ENCODE assay signal across 20 mouse cellular contexts in the genomic region with DNA sequence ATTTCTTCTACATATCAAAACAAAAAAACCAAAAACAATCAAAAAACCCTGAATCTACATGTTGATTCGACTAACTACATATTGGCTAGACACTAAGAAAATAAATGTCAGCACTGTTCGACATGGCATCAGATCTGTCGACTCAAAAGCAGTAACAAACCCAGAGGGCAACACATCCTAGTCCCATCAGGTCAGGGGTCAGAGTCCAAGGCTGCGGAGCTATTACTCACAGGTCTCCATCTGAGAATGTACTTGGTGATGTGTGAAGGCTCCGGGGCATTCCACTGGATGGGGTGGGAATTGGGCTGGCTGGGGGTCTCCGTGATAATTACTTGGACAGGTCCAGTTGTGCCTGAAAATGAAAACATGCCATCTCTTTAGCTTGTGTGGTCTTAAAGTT.
"Had no signal": no experiment of that assay in that cellular context is flagged by ENCODE, and none has a peak within 500 bp of the region (broad histone marks: within the 10 kb centered on the region; RNA-seq: fewer than 3 reads in every experiment).

No protein-coding gene starts in this region.

- DNase-seq: lung, adult 2 months; lung, postnatal 14 days; lung, postnatal 36 days; retina, postnatal 1 day; right cerebral cortex, adult 18-20 months; right cerebral cortex, postnatal 25 days; right cerebral cortex, postnatal 4 days; spleen, adult 18-20 months; thymus, adult 18-20 months; thymus, postnatal 14 days; thymus, postnatal 4 days had no signal

- H3K36me3 ChIP-seq: midbrain, embryonic 15.5 days had no signal

- H3K4me3 ChIP-seq: lung, embryonic 15.5 days; megakaryocyte, embryonic 14.5 days; midbrain, embryonic 13.5 days; midbrain, embryonic 15.5 days; neural tube, embryonic 13.5 days; neural tube, embryonic 15.5 days had no signal

- ATAC-seq: lung, postnatal 0 days; midbrain, embryonic 13.5 days; midbrain, embryonic 15.5 days had no signal

- H3K27ac ChIP-seq: lung, embryonic 15.5 days; macrophage; midbrain, embryonic 13.5 days; midbrain, embryonic 15.5 days; neural tube, embryonic 13.5 days; neural tube, embryonic 15.5 days had no signal

- H3K4me2 ChIP-seq: lung, embryonic 15.5 days; midbrain, embryonic 11.5 days; midbrain, embryonic 13.5 days; midbrain, embryonic 15.5 days; neural tube, embryonic 13.5 days; neural tube, embryonic 15.5 days had no signal

- H3K27me3 ChIP-seq: lung, embryonic 15.5 days; megakaryocyte, embryonic 14.5 days; midbrain, embryonic 15.5 days; neural tube, embryonic 13.5 days; neural tube, embryonic 15.5 days had no signal

- H3K4me1 ChIP-seq: lung, embryonic 15.5 days; megakaryocyte, embryonic 14.5 days; midbrain, embryonic 13.5 days; midbrain, embryonic 15.5 days; neural tube, embryonic 13.5 days; neural tube, embryonic 15.5 days had no signal

- H3K9me3 ChIP-seq: lung, embryonic 15.5 days; midbrain, embryonic 13.5 days; midbrain, embryonic 15.5 days; neural tube, embryonic 13.5 days; neural tube, embryonic 15.5 days had no signal

- H3K9ac ChIP-seq: lung, embryonic 15.5 days; midbrain, embryonic 13.5 days; midbrain, embryonic 15.5 days; neural tube, embryonic 13.5 days; neural tube, embryonic 15.5 days had no signal
